Mouse (Mus musculus): ENCODE measurements around the gene Sptssb.
A peak's percentile ranks its signal among the peaks of the same experiment; 100 is the strongest.

Sptssb gene

DNA sequence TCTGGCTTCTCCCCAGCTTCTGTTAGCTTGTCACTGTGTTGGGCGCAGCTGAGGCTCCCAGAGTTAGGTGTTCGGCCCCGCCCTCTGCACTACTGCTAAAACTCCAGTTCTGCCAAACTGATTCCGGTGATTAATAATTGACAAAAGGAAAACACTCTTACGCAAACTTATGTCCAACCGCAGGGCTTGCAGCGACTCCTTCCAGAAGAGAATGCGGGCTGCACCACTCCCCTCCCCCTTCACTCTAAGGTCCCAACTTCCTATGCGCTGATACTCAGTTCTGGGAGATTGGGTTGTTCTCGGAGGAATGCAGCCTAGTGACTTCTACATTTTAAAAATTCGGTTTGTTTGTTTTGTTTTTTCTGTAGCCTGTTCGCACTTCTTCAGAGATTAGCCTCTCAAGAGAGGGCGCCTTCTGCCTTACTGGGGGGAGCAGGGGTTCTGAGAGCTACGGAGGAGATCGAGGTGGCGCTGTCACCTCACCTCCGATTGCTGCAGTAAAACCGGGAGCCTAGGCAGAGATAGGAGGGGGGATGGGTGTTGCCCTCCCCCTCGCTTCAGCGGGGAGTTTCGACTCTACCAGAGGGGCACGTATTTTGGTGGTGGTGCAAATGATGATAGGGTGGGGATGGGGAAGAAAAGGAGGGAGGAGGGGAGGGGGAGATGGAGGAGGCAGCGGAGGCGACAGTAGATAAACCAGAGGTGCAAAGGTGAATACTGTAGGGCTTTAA is at the start of gene Sptssb:
Gene Sptssb, minus strand, starts transcription at position 83 of the 731 bp plus-strand sequence.
- DNase-seq (ENCODE audit: low read depth, low spot score): peak; percentile 93

DNA sequence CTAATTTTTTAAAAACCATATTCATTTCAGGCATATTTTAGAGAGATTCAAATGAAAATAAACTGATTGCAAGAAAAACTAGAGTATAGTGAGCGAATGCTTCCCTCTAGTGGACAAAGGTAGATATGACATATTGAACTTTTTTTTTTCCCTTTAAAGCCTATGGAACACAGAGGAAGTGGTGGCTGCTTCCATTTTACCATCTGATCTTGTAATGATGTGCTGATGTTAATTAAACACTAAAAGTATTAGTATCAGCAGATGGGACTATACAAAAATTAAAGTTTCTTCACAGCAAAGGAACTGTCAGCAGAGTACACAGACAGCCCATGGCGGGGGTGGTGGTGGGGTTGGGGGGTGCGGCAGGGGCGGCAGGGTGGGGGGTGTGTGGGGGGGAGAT is 48.3 kb upstream of the Sptssb start:
- peak; percentile 60 for DNase-seq (ENCODE audit: low read depth, low spot score)

DNA sequence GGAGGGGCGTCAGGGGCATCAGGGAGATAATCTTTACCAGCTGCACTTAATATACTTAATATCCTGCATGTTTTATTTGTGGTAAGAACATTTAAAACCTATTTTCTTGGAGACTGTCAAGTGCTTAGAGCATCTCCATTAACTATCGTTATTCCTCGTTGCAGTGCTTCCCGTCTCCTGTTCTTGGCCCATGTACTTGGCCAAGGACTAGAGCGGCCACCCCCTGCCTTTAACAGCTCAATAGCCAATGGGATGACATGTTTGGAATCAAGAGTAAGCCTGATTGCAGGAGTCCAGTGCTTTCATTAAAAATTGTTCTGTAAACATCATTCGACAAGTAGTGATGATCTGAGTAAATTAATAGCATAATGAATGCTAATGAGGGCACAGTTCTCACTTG is 47.8 kb upstream of the Sptssb start:
- no peak for DNase-seq (ENCODE audit: low read depth, low spot score)

DNA sequence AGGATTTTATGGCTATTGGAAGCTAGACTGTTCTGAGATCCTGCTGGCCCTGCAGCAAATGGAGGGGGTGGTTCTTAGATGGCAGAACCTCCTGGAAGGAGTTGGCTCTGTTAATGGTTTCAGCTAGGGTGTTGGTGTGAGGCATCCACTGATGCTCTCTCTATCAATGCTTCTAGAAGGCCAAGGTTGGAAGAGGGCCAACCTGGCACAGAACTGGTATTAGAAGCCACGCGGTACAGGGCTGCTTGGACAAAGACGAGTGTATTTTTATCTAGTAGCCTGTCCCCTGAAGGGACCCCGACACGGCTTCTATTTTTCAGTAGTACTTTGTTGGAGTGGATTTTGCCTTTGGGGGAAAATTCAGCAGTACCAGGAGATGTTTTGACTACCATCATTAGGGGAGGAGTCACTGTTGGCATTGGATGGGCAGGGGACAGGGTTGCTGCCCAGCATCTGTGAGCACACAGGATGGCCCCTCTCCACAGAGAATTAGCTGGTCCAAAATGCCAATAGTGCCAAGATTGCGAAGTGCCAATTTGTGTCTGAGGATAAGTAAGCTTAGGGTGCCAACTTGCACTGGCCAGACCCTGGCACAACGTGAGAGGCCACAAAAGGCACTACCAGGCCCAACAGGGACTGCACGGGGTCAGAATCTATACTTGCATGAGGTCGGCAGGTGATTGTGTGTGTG is 43.2 kb upstream of the Sptssb start:
- peak; percentile 58 for DNase-seq (ENCODE audit: low read depth, low spot score)

DNA sequence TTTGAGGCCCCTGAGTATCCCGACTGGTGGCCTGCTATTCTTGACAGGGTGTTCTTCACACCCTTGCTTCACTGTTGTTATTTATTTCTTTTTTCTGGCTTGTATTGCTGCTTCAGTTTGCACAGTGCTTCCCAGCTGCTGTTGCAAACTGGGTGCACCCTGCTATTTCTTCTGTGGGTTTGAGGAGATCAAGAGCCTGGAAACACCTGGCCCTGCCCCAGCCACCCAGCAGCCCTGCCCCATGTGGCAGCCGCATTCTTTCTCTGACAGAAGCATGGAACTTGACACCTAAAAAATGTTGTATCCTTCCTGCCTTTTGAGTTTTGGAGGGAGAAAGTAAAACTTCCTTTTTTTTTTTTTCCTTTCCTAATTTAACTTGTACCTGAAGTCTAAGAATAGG is 42.6 kb upstream of the Sptssb start:
- DNase-seq (ENCODE audit: low read depth, low spot score): peak; percentile 24

DNA sequence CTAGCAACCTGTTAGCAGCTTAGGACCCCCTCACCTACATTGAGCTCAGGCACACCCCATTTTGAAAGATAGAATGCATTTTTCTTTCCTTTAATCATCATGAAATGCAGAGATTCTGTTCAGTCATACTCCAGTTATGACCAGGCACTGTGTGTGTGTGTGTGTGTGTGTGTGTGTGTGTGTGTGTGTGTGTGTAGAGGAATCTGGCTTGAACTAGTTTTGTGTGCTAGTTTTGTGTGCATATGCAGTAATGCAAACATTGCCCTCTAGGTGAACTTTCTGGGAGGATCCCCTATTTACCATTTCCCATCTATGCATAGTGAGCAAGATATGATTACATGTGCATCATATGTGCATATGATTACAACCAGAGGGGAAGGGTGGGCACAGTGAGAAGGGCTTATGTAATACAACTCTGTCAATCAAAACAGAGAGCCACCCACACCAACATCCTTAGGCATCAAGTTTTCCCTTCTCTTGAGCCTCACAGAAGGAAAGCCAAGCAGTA is 42.2 kb upstream of the Sptssb start:
- no peak for DNase-seq (ENCODE audit: low read depth, low spot score)

DNA sequence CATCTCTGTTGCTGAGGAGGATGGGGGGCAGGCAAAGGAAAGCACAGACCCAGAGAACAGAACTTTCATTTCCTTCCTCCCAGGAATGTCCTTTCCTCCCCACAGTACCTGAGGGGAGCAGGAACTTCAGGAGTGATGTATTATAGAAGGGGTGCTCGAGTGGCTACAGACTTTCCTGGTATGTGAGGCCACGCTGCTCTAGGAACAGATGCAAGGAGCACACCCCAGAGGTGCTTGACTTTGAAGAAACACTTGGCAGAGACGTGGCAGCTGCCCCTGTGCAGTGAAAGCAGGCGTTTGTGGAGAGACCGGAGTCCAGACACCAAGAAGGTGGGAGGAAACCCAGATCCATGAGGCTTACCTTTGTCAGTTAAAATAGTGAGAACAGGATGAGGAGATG is 40.6 kb upstream of the Sptssb start:
- DNase-seq (ENCODE audit: low read depth, low spot score): no peak

DNA sequence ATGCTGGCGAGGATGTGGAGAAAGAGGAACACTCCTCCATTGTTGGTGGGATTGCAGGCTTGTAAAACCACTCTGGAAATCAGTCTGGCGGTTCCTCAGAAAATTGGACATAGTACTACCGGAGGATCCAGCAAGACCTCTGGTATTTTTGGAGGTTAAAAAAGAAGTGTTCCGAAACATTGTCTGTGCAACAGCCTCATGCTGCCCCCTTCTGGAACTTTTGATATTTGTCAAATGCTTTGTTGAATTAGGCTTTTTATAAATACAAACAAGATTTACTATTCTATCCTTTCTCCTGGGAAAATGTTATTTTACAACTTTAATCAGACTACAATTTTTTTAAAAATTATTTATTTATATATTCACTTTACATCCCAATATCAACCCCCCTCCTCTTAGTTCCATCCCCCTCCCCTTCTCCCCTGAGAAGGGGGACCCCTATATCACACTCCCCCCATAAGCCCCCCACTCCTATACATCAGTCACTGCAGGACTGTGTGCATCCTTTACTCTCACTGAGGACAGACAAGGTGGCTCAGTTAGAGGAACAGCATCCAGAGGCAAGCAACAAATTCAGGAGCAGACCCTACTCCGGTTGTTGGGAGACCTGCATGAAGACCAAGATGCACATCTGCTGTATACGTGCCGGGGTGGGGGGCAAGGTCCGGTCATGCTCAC is 38.3 kb upstream of the Sptssb start:
- peak; percentile 75 for DNase-seq (ENCODE audit: low read depth, low spot score)

DNA sequence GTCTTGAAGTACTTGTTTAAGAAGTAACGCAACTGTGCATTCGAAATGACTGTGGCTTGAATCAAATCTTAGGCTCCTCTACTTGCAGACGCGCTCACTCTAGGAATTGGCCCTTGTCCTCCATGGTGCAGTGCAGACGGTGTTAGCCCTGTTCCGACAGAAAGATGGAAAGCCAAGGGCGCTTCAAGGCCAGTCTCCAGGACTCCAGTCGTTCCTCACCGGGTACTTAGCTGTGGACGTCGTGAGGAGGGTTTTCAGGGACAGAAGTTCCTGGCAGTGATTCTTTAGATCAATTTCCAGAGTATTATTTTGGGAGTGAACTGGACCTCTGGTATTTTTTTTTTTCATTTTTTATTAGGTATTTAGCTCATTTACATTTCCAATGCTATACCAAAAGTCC is 35.8 kb upstream of the Sptssb start:
- DNase-seq (ENCODE audit: low read depth, low spot score): no peak

DNA sequence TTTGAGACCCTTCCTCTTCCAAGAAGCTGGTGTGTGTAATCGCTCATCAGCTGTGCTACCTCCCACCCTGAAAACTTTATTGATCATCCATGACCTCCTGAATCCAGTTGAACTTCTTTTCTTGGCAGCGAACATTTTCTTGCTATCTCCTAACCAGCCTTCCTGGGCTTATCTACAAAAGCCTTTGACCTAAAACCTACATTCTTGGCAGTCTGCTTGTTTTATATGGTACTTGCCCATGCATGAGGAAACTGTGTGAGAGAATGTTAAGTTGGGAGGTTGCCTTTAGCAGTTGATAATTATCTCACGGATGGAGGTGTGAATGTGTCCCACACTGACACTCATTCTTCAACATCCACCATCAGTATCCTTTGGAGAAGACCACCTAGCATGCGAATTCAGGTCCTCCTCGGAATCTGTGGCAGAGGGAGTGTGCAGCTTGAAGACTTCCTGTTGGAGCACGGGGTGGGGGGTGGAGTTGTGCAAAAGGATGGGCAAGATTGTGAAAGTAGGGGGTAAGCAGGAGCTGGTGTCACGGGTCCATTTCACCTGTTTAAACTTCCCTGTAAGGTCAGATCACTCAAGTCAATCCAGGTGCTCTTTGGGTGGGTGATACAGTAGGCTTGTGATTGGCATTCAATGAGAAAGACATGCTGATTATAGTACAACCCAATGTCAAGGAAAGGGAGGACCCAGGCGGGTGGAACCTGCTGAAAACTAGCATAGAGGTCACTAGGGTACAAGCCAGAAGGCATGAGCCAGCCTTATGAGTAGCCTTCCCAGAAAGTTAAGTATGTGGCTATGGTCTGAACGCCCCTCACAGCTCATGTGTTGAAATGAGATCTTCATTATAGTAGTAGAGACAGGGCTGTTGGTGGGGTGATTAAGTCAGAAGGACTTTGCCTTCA is 32.7 kb upstream of the Sptssb start:
- DNase-seq (ENCODE audit: low read depth, low spot score): no peak

DNA sequence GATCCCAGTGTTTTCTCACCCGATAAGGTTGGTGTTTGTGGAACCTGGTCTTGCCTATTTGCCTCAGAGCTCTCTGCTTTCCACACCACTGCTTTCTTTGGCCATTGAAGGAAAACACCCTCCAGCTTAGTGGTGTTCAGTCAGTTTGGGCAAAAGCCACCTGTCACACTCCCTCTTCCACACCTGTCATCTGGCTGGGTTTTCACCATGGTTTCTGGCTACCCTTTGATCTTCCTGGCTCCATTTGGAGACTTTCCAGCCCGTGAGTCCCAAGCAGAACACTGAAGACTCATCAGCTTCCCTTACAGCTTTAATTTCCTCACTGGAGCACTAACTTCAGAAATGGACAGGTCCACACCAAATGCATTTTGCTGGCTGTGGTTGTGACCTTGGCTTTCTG is 26.1 kb upstream of the Sptssb start:
- DNase-seq (ENCODE audit: low read depth, low spot score): peak; percentile 56

DNA sequence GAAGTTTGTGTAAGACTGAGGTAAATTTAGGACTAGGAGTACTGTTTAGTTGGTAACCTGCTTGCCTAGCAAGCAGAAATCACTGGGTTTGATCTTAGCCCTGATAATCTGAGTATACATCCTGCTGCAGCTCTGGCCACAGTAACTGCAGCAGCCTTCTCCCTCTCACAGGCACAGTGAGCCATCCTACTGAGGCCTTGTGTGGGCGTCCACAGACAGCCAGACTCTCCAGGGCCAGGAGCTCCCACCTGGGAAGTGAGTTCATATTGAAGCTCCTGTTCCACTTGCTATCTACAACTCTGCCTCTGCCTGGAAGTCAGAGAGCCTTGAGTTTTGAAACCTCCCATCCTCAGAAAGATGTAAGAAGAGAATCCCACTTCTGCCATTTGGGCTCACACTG is 24.0 kb upstream of the Sptssb start:
- peak; percentile 67 for DNase-seq (ENCODE audit: low read depth, low spot score)

DNA sequence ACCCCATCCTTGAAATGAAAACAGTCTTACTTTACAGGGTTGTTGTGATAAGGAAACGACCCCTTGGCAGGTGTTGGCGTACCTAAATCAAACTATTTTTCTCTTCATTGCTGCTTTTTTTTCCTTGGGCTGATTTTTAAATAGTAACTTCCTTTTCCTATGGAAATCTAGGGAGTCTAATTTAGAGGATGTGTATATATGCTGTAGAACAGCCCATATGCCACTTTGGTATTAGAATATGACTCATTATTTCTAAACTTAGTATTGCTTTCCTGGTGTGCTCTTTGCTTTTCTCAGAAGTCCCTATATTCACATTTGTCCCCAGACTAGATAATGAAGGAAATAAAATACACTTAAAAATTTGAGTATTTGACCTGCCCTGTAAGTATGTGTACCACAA is 17.8 kb upstream of the Sptssb start:
- DNase-seq (ENCODE audit: low read depth, low spot score): peak; percentile 43

DNA sequence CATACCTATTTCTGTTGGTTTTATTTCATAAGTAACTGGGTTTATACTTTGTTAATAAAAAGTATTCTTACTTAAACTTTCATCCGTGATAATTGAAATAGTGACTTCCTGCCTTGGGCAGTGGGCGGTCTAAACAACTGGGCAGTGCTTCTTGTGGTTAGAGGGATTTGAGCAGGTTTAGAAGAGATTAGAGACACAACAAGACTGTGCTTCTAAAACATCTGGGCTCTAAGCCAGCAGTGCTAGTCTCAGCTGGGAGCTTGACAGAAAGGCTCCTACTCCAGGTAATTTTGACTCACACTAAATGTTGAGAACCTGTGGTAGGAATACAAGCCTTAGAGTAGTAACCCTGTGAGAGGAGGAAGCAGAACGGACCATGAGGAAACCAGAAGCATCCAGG is 15.0 kb upstream of the Sptssb start:
- no peak for DNase-seq (ENCODE audit: low read depth, low spot score)

DNA sequence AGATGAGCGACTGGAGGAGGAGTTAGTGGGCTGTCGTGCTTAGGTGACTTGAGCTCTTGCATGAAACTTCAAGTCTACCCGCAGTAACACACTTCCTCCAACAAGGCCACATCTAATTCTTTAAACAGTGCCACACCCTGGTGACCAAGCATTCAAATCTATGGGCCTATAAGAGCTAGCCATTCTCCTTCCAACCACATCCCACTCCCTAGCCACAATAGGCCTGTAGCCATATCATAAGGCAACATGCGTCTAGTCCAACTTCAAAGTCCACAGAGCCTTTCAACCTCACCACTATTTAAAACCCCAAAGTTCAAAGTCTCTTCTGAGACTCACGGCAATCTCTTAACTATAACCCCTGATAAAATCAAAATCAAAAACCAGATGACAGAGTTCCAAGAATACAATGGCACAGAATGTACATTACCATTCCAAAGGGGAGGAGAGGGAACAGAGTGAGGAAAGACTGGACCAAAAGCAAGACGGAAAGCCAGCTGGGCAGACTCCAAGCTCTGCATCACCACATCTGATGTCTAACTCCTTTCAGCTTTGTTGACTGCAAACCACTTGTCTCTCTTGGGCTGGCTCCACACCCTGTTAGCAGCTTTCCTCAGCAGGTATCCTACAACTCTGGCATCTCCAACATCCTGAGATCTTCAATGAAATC is 13.1 kb upstream of the Sptssb start:
- peak; percentile 41 for DNase-seq (ENCODE audit: low read depth, low spot score)

DNA sequence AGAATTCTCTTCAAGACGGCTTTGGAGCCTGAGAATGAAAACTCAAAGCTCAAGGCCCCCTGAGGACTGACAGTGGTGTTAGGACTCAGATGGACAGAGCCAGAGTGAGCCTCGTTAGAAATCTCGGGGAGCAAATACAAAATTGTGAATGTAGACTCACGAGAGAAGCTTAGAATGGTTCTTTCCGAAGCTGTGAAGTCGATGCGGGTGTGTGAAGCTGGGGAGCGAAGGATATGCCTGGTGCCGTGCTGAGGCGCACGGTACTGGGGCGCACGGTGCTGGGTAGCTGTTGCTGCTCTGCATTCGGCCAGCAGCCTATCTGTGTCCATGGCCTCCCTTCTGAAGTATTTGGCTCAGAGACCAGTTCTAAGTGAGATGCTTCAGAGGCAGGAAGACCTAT is 11.4 kb upstream of the Sptssb start:
- DNase-seq (ENCODE audit: low read depth, low spot score): no peak

DNA sequence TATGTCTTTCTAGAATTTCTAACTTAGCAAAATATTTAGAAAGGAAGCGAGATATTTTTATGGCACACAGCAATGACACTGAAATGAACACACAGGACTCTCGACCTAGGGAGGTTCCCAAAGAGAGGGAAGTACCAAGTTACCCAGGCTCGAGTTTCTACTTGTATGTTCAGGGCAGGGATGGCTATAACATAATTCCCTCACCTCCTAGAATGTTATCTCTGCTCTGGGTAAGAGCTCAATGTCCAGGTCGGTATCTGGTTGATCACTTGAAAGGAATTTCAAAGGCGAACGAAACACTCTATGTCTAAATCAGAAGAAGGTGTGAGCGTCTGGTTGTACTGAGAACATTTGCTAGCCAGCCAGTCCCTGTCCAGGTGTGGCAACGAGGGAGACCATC is 10.0 kb upstream of the Sptssb start:
- no peak for DNase-seq (ENCODE audit: low read depth, low spot score)

DNA sequence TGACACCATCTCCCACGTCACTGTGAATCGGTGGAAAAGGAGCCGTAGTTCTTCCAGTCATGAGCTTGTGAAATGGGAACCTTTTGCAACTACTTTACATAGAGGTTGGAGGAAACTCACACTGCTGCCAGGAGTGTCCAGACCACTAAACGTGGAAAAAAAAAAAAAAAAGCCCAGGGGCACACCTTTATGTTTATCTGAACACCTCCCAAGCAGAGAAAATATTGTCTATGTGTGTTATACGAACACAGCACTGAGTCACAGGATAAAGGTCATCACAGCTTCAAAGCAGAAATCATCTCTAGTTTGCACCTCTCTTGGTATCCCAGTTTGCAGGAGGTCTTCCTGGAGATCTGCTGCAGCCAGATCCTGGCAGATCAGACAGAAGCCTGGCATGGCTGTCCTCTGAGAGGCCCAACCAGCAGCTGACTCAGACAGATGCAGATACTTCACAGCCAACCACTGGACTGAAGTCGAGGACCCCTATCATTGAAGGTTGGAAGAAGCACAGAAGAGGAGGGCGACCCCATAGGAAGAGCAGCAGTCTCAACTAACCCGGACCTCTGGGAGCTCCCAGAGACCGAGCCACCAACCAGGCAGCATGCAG is 2.2 kb upstream of the Sptssb start:
- no peak for DNase-seq (ENCODE audit: low read depth, low spot score)

DNA sequence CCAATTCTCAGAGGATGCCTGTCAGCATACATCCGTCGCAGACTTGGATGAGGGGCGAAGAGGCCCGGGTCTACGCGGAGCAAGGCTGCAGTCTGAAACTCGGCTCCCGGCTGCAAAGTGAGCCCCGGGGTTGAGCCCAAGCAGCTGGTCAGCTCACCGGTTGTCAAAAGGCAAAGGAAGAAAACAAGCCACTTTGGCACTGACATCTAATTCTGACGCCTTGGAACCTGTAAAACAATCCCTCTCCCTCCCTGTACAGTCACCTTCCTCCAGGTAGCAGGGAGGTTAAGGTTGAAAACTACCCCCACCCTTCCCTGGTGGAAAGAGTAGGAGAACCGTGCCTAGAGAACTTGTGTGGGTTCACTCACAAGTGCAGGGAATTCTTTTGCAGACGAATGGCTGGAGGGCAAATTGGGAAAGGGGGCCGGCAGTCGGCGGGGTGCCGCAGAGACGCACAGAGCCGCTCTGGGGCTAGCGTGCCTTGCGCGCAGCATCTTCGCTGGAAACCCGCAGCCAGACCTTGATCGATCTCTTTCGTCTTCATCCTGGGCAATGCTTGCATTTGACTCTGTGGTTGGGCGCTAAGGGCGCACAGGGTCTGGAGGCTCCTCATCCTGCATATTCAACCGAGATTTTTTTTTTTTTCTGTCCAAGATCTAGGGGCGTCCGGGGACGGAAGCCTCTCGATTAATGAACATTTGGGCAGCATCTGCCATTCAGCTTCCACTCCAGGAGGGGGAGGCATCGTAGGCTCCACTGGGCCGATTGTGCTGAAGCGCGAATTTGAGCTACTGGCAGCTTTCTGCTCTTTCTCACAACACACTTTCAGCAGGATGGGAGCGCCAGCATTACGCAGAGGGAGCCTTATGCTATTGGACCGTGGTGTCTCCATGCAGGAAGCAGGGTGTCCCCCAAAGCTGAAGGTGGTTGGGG is 1.1 kb upstream of the Sptssb start:
- peak; percentile 98 for DNase-seq (ENCODE audit: low read depth, low spot score)

DNA sequence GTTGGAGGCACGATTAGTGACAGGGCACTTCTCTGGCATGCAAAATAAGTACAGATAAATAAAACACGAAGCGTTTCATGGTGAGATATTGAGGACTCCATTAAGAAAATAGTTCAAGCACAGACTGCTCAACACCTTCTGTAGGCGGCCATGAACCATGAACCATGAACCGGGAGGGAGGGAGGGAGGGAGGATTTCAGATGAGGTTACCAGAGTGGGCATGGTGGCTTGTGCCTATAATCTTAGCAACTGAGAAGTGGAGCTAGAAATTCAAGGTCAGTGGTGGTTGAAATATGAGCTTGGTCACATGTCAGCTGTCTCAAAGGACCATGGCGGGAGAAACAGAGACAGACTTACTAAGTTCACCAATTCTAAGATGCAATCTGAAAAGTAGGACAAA is 20.3 kb downstream of the Sptssb start:
- no peak for DNase-seq (ENCODE audit: low read depth, low spot score)
